Mouse (Mus musculus): ENCODE results near the gene Slc25a34.
A peak's percentile ranks its signal among the peaks of the same experiment; 100 is the strongest.

Slc25a34 gene

DNA sequence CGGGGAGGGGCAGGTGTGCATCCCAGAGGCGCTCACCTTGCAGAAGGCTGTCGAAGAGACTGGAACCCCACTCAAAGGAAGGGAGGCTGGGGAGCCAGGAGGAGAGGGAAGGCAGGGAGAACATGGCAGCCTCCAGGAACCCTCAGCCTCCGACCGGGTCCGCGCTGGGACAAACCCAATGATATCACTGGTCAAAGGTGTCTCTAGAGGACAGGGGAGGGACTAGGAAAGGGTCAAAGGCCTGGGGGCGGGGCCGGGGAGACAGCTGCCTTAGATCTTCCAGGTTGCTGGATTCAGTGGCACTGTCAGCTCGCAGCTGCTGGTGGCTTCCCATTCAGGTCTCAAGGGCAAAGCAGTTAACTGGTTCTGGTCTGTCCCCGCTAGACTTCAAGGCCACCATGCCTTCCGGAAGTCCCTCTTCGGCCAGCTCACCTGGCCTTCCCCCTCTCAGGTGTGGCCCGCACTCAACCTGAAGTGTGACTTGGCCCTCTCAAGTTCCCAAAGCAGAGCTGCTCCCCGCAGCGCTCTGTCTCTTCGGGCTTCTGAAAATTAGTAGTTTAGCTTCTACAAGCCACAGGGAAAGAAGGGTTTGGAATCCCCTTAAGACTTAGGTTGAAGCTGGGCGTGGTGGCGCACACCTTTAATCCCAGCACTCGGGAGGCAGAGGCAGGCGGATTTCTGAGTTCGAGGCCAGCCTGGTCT is 5.6 kb downstream of the Slc25a34 start:
- peak; percentile 86 to 90 for DNase-seq

DNA sequence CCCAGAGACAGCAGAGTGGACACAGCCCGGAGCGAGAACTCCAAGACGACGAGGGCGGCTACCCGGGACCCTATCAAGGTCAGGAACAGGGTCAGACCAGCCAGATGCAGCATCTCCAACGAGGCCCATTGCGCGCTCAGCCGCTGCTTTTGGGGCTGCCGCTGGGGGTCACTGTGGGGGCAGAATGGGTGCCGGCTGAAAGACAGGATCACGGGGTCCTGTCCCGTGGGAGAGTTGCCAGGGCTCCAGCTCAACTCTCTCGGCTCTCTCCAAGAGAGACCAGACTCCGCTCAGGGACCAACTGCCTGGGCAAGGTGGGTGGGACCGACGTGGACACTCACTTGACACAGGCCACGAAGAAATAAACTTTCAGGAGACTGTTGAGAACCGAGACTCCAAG is 6.3 kb downstream of the Slc25a34 start:
- peak; percentile 69 to 79 for DNase-seq

DNA sequence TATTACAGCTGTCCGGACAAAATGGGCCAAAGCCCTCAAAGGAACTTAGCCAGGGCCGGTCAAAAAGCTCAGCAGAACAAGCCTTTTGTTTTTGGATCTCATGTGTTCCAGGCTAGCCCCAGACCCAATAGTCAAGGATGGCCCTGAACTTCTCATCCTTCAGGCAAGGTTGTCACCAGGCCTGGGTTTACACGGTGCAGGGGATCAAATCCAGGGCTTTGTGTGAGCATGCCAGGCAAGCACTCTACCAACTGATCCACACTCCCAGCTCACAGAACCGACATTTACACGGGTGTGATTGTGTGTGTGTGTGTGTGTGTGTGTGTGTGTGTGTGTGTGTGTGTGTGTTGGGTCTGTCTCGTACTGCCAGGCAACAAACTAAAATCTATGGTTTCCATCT is 6.8 kb downstream of the Slc25a34 start:
- DNase-seq, result no peak

DNA sequence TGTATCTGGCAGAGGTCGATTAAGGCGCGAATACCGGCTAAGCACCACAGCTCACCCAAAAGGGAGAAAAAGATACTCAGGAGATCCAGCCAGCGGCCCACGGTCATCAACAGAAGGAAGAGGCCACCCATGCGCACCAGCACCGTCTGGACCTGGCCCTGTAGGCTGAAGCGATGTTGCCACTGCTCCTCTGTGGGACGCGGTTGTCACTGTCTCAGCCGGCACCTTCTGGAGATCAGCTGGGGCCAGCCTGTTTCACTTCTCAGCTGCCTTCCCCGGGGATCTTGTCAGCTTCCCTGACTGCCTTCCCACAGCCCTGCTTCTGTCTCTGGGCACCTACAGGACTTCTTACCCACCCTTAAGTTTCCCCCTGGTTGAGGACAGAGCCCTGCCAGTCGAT is 8.7 kb downstream of the Slc25a34 start:
- no peak for DNase-seq

DNA sequence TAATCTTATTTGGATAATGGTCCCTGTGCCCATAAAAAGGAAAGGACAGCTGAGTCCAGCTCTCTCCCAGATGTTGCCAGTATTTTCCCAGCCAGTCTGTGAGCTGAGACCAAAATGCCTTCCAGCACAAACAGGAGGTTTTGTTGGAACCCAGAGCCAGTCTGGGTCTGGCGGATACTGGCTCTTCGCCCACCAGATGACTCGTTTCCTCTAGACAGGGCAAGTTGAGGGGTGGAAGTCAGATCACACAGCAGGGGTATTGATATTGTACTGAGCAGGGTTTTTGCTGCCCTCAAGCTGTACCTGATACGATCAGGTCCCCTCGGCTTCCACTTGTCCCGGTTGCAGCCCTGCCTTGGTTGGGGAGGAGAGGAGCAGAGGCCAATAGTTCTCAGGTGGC is 14.1 kb downstream of the Slc25a34 start:
- DNase-seq, result no peak

DNA sequence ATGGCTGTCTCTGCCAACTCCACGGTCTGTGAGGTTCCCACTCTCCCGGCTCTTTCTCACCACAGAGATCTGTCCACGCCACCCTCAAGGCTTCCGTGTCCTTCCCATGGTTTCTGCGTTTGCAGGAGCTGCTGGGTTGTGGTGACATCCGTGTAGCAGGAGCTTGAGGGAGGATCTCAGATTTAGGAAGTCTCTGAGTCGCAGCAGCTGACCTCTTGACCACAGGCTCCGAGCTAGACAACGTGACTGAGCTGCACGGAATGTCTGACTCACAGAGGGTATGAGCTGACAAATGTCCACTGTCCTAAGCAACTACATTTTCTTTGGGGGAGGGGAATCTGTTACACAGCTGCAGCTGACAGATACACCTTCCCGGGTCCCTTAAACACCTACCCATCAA is 17.8 kb downstream of the Slc25a34 start, which contains the start of gene Fblim1:
TSS of gene Fblim1 (minus strand) at position 236 of the 400 bp plus-strand sequence.
- DNase-seq, result peak in 1 of 2 experiments; percentile 52

DNA sequence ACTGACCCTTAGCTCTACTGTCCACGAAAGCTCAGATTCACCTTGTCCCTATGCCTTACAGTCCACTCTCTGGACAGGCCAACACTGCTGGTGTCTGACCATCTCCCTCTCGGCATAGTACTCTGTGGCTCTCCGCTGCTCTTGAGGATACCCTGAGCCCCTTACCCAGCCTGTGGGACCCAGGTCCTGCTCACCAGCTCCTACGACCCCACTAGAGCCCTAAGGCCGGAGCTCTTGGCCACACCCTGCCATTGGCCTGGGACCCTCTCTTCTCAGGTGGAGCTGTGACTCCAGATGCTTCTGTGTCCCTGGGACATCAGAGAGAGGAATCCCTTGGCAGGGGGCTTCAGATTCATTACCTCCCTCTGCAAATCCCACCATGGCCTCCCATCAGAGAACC is 18.2 kb downstream of the Slc25a34 start:
- no peak for DNase-seq

DNA sequence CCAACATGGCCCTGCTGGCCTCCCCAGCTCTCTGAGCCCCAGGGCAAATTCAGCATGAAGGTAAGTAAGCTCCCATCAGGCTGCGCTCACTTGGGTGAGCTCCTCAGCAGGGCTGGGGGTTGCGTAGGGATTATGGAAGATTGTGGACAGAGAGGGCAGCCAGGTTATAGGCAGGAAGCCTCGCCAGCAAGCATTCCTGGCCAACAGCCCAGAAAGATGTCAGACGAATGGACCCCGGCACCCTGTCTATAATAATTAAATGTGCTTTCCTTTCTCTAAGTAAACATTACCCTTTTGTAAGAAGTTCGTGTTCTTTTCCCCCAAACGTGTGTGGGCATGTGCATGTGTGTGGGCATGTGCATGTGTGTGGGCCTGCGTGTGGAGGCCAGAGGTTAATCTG is 19.1 kb downstream of the Slc25a34 start:
- peak; percentile 80 to 86 for DNase-seq

DNA sequence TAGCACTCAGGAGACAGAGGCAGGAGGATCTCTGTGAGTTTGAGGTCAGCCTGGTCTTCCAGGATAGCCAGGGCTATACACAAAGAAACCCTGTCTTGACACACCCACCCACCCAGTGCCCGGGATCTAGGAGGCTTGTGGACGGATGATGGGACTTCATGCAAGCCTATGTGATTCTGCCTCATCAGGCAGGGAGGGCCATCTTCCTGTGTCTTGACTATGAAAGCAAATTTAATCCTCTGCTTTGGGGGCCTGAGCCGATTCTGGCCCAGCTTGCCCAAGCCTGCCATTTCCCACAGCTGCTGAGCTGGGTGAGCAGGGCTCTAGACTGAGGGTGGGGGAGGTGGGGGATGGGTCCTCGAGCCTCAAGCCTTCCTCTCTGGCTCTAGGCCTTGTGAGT is 19.7 kb downstream of the Slc25a34 start:
- DNase-seq, result no peak

DNA sequence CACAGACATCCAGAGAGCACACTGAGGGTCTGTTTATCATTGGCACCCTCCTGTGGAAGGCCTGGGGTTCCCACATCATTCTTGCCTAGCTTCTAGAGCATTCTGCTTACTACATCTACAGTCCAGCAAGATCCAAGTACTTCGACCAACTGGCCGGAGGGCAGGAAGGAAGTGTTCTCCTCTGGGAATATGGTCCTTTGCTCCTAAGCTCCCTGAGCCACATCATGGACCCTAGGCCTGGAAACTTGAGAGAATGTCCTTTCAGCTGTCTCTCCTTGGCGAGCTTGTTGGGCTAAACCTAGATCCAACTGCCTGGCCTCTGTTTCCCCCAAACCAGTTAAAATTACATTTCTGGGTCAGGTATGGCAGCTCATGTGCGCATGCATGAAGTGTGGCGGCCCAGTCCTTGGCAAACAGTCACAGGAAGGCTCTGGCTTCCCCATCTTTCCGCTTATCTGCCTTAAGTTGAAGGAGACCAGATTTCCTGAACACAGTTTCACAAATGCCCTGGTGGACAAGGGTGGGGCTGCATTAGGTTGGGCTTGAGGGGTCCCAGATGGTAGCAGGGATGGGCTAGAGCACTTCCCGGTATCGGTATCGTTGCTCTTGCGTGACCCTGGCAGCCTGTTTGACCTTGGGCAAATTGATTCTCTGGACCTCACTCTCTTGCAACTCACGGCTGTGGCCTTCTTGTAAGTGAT is 20.9 kb downstream of the Slc25a34 start:
- DNase-seq, result no peak

DNA sequence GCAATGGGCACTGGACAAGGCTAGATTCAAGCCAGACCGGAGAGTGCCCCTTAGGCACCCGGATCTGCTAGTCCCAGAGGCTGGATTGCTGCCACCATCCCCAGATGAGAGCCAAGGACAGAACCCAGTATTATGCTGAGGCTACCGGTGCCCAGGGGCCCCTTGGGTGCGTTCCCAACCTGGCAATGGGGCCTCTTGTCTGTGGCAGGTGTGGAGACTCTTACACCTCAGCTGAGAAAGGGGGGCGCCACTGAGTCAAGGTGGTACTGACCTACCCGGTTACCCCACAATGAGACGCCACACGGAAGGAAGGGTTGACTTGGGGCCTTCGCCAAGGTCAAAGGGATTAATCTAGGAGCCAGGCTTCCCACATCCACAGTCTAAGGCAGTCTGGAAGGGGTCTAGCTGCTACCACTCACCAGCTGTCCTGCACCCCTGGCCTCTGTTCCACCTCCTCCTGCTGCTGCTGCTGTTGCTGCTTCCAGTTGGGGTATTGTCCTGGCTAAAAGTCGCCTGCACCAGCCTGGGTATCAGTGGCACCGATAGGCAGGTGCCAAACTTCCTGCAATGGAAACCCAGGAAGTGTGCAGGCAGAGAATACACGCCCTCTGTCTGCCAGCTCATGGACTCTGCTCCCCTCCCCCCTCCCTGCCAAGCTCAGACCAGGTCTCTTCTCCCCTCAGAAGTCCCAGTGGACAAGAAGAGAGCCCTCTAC is 22.3 kb downstream of the Slc25a34 start:
- DNase-seq, result no peak

DNA sequence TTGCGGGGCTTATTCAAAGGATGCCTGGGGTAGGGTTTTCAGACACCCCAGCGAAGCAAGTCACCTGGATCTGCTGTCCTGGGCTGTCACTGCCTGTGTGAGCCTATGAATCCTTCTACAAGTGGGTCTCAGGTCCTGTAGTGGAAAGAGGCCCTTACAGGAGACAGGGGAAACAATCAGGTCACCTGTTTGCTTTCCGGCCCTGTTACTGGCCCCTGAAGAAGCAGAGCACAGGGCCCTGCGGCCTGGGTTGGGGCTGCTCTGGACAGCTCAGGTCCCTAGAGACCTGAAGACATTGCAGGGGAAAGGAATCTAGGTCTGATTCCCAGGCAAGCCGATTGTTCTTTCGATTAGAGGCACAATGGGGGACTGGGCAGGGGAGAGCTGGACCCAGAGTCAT is 23.3 kb downstream of the Slc25a34 start:
- no peak for DNase-seq

DNA sequence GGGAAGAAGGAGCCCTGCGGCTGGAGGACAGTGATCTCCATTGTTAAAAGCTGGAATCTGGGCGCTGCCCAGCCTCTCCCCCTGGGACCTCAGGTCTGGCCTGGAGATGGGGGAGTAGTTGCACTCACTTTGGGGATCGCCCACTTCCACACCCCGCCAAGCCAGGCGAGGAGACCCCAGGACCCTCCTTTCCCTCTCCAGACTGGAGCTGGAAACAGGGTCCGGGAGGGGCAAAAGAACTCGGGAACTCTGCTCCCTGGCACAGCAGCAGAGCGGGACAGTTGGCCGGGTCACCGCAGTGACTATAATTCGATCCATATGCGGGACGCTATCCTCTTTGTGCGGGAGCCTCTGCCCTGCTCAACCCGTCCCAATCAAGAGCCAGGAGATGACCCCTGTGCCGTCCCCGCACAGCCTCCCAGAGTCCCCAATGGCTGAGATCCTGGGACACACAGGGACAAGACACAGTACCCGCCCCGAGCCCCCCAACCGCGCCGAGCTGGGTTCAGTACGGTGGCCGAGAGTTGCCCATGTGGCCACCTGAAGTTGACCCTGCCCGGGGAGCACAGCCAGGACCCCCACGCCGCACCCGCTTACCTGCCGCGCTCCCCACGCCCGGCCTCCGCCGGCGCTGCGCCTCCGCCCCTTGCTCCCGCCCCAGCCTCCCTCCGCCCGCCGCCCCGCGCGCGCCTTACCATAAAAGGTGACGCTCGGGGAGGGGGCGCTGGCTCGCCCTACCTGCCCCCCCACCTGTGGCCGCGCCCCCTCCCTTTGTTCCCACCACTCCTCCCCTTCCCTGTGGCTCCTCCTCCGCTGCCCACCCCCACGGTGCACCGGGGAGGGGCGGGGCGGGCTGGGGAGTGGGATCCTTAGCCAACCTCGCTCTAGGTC is 24.1 kb downstream of the Slc25a34 start:
- no peak for DNase-seq

DNA sequence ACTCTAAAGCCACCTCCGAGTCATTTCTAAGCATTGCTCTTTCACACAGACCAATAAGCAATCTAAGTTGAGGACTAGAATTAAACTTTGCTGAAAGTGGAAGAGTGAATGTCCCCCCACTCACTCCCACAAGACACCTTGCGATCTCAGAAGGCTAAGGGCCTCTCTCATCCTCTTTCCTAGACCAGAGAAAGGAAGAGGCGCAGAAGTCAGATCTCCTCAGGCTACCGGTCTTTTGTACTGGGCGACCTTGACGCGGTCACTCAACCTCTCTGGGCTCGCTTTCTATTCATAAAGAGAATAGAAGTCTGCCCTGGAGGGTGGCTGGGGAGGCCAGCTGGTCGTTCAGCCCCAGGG is 24.7 kb downstream of the Slc25a34 start:
- no peak for DNase-seq

DNA sequence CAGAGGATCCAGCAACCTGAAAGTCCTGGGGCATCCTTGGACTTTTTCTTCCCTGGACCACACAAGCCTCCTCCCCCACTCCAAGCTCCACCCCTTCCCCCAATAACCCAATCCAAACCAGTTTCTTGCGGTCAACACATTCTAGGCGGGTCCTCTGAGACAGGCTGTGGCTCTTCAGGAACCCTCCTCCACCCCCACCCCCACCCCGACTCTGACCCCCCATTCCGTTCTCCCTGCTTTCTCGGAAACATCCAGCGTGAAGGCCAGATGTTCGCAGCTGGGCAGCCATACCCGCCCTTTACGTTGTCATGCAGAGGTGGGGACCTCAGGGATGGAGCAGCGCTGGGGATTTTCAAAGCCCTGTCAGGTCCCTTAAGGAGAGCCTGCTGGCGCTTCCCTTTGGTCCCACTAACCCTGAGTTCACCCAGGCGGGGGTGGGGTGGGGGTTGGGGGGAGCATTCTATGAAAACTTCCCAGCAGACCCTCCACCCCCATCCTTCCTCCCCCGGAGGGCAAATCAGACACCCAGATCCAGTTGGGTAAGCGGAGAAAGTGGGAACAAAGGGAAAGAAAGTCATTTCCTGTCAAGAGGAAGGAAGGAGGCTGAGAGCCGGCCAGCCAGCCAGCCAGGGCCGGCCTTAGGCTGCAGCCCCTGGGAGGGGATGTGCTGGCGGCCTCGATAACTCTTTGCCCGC is 25.3 kb downstream of the Slc25a34 start:
- peak in 1 of 2 experiments; percentile 26 for DNase-seq

DNA sequence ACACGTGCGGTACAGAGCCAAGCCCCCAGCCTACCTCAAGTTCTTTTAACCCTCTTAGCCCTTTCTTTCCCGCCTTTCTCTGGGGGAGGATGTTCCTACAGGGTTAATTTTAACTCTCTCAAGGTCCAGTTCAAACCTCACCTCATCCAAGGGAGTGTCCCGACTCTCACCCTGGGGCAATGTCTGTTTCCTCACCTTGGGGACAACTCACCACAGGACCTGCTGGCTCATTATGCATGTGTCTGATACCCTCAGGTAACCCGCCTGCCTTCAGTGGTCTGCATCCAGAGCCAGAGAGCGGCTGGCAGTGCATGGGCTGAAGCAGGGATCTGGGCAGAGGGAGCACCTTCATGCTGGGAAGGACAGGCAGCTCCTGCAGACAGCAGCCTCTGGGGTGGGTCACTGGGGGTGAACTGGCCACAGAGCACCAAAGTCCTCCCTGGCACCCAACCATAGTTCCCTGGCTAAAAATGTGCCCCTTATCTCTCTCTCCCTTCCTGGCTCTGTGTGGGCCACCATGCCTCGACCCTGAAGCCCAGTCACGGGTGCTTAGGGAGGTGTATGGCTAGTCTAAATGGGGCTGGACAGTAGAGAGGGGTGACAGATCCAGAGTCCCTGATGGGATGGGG is 26.8 kb downstream of the Slc25a34 start:
- no peak for DNase-seq

DNA sequence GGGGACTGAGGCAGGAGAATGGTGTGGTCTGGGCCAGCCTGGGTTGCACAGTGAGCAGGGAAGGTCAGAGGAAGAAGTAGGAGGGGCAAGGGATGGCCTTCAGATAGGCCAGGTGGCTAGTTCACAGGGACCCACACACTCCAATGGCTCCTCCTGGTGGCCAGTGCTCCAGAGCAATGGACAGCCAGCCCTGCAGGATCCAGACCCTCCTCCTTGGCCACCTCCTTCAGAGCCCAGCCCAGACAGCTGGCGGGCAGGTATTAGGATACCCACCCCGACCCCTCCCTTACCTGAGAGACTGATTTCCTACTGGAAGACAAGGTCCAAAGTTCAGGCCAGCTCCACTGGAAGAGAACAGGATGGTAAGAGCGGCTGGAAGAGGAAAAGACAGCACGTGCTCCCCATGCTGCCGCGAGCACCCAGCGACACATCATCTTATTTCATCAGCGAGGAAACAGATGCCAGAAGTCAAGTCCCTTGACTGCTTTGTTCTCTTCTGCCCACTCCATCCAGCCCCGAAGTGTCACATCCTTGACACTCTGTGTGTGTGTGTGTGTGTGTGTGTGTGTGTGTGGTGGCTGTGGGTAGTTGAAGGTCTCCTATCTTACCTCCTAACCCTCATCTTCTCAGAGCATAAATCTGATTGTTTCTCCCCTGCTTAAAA is 27.9 kb downstream of the Slc25a34 start:
- DNase-seq, result peak in 1 of 2 experiments; percentile 68

DNA sequence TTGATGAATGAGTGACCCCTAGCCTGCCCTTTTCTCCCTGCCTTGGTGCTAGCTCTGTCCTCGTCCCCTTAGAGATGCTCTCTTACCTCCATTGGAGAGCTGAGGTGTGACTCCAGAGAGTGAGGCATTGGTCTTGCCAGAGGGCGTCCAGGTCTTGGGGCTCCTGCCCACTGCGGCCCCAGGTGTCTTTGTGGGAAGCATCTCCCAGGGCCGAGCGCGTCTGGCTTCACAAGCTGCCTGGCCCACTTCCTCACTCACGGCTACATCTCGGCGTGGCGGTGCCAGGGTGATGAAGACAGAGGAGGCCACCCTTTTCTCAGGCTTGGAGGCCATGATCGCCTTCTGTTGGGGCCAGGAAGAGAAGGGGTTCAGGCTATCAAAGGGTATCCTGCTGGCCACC is 28.5 kb downstream of the Slc25a34 start:
- no peak for DNase-seq

DNA sequence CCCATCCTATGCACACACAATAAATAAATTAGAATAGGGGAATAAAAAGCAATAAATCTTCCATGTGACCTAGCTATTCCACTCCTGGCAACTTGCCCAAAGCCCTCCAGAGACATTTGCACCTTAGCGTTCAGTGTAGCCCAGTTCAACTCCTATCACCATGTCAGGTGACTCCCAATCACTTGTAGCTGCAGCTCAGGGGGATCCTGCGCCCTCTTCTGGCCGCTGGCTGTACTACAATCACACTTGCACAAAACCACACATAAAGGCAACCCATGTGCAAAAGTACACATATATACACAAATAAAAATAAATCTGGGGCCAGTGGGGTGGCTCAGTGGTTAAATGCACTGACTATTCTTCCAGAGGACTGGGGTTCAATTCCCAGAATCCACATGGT is 32.1 kb downstream of the Slc25a34 start:
- DNase-seq, result peak in 1 of 2 experiments; percentile 67

DNA sequence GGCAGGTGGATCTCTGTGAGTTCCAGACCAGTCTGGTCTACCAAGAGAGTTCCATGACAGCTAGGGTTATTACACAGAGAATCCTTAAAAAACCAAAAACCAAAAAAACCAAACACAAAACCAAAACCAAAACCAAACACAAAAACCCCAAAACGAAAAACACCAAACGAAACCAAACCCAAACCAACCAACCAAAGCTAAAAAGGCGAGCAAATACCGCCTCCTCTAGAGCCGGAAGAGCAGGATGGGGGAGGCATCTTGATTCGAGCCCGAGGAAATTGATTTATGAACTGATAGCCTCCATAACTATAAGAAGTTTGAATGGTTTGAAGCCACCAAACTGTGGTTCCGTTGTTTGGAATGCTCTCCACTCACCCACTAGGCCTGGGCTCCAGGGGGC is 39.7 kb downstream of the Slc25a34 start:
- DNase-seq, result no peak

DNA sequence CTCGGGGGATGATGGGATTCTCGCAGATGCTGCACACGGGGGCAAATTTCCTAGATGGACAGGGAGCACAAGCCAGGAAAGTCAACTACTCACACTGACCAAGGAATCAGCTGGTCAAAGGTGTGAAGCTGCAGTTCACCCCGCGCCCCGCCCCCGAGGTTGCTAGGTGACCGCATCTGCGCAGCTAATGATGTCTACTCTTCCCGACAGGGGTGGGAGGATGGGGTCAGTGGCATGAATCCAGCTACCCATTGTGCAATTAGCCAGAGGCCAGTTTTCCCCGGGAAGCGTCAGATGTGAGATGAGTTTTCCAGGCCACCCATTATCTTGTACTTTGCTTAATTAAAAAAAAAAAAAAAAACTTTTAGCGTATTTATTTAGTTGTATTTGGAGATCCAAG is 42.6 kb downstream of the Slc25a34 start:
- DNase-seq, result no peak

Measured in kidney, adult 8-10 months (tissue).